Mouse (Mus musculus): ENCODE measurements around the gene Slc39a9. TPM values are rescaled to one million over a fixed set of nuclear protein-coding genes. Genes with fewer than 3 reads are reported as not detected.

Slc39a9 gene
- polyA plus RNA-seq (2012; rRNA removed): 30.4 and 30.7 TPM in 2 replicates

DNA sequence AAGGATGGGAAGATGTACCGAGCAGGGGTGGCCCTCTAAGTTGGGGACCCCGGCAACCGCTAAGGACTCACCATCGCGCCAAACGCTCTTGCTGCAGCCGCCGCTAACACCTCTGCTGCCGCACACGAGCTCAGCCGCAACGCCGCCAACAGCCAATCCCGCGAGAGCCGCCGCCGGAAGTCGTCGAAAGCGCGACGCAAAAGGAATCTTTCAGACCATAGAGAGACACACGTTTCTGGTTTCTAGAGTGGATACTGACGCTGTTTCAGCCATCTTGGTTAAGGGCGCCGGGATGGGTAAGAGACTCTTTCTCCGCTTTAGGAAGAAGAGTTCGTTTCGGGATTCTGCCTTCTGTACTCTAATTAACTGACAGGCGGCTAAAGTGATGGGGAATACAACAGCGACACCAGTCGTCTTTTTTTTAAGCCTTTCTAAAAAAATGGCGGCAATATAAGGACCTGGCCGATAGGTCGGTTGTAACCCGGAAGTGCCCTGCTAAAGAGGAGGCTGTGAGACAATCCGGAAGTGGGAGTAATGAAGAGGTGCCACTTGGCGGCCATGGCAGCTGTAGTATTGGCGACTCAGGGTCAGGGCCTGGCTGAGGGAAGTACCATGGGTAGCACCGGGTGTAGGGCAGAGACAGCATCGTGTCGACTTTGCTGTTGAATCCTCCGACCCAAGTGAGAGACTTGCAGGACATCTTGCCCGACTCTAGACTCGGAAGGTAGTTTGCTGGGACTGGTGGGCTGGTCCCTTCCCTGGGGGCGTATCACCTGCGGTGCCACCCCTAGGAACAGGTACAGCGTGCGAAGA is at the start of gene Slc39a9, which contains the start of gene Erh:
TSS of gene Slc39a9 (plus strand) at position 191 of the 813 bp plus-strand sequence.
TSS of gene Erh (minus strand) at position 649 of the 813 bp plus-strand sequence.

DNA sequence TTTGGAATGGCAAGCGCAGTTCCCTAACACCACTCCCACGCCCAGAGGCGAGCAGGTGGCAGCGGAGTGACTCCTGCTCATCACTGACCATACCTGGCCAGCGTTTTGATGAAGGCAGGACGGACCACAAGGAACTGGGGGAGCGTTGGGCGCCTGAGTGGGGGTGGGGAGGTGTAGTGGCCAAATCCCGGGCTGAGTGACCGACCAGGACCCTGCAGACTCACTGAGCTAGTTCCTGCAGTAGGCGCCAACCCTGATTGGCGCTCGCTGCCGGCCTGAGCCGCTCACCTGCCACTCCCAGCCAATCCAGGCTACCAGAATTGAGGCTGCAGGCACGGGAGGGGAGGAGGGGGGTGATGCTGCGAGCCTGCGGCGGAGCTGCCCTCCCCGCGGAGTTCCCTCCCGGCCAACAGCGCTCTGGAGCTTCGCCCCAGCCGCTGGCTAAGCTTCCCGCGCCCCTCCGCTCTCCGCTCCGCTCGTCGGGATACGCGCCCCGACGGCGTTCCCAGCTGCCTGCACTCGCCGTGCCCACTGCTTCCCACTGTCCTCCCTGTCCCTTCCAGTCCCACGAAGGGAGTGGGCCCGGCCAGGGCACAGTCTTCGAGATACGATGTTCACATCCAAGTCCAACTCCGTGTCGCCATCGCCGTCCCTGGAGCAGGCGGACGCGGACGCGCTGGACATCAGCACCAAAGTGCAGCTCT is 48.7 kb downstream of the Slc39a9 start, which contains the start of gene Plekhd1:
TSS of gene Plekhd1 (plus strand) at position 323 of the 704 bp plus-strand sequence.

Other genes with a start within 250 kb of the Slc39a9 start
- gene Dcaf5, start 207.3 kb upstream of the Slc39a9 start, polyA plus RNA-seq (2012; rRNA removed): 36.4 and 39.1 TPM in 2 replicates
- gene Exd2, start 180.8 kb upstream of the Slc39a9 start, polyA plus RNA-seq (2012; rRNA removed): 60.5 and 62.9 TPM in 2 replicates
- 16.5 and 17.3 TPM in 2 replicates for gene Galnt16, start 125.6 kb upstream of the Slc39a9 start, polyA plus RNA-seq (2012; rRNA removed)
- 332 and 343 TPM in 2 replicates for gene Erh, start 458 bp downstream of the Slc39a9 start, polyA plus RNA-seq (2012; rRNA removed)
- 2.0 and 3.5 TPM in 2 replicates for gene Plekhd1, start 48.7 kb downstream of the Slc39a9 start, polyA plus RNA-seq (2012; rRNA removed)
- gene Ccdc177, start 116.8 kb downstream of the Slc39a9 start, polyA plus RNA-seq (2012; rRNA removed): 8.9 and 9.2 TPM in 2 replicates
- 17.6 and 17.7 TPM in 2 replicates for gene Susd6, start 146.6 kb downstream of the Slc39a9 start, polyA plus RNA-seq (2012; rRNA removed)

Data from central nervous system, embryonic 18 days (tissue).